Mouse (Mus musculus) midbrain, embryonic 10.5 days (tissue): Measurements from ENCODE around the gene Flot2. TPM values are rescaled to one million over a fixed set of nuclear protein-coding genes. Genes with fewer than 3 reads are reported as not detected.

Source experiments
- DNase-seq: peaks from one replicate; pipeline ENCODE4 v3.0.0-alpha.2; 2017; ENCODE audit warnings: low spot score
- H3K27ac ChIP-seq: fragments of 300-500 bp; sonication (generic); replicated peaks from 2 replicates; pipeline ENCODE4 v1.5.1; 2016; ENCODE audit warnings: mild to moderate bottlenecking
- H3K27me3 ChIP-seq: fragments of 300-500 bp; sonication (generic); 2 replicates; pipeline ENCODE4 v1.6.1; 2016; ENCODE audit warnings: low read depth, mild to moderate bottlenecking; ENCODE audit not compliant: poor library complexity, severe bottlenecking
- H3K36me3 ChIP-seq: fragments of 300-500 bp; sonication (generic); 2 replicates; pipeline ENCODE4 v1.6.1; 2016; ENCODE audit warnings: mild to moderate bottlenecking, moderate library complexity
- H3K4me1 ChIP-seq: fragments of 300-500 bp; sonication (generic); 2 replicates; pipeline ENCODE4 v1.6.1; 2016
- H3K4me3 ChIP-seq: fragments of 300-500 bp; sonication (generic); 2 replicates; pipeline ENCODE4 v1.5.1; 2016; ENCODE audit warnings: mild to moderate bottlenecking, moderate library complexity
- H3K9me3 ChIP-seq: fragments of 300-500 bp; sonication (generic); replicated peaks from 2 replicates; pipeline ENCODE4 v1.6.1; 2016; ENCODE audit warnings: mild to moderate bottlenecking
- WGBS: fragments of 180-500 bp; shearing (Covaris S2); methylation state at CpG from one replicate; pipeline ENCODE4 v1.1.7; 2016; 5-methylcytosine and 5-hydroxymethylcytosine counted together
- polyA plus RNA-seq: library from polyadenylated mRNA; unstranded; fragments of >200 nt; fragmentation: Nextera tagmentation; extraction: Ambion mirVana; gene quantifications from 2 replicates; pipeline ENCODE4 v1.2.1, GENCODE M21; 2016

Gene Flot2
- polyA plus RNA-seq: 75.7 and 76.4 TPM in 2 replicates

DNA sequence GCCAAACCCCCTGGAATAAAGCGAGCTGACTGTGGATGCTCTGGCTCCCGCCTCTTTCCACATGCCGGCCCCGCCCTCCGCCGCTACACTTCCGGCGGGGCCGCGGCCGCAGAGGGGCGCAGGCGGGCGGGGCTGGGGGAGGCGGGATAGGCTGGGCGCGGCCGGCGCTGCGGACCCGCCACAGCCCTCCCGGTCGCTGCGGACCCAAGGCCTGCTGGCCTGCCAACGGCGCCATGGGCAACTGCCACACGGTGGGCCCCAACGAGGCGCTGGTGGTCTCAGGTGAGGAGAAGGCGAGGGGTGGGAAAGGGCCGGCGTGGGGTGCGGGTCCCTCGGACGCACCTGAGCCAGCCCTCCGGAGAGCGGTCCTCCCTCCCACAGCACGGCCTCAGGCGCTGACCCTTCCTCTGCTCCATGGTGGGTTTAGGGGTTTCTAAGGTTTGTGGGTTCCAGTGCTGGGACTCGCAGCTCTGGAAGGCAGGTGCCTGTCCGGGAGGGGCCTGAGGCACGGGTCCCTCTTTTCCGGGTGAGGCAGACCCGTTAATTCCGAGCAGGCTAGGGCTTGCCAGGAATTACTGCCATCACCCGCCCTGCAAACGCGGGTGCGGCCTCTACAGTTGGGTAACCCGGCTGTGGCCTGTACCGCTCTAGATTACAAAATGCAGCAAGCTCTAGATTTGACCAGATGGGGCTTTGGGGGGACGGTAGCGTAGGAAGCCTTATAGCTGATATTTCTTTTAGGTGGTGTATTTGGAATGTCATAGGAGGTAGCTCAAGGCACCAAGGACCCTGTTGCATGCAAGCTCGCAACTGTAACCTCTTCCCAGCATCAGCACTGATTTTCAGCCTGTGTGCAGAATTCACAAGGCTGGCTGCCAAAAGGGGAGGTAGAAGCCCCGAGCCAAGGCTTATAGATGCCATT is at the start of gene Flot2:
Flot2 (plus strand) TSS at position 101 of the 922 bp plus-strand sequence.
- Histone ChIP-seq H3K9me3 (peaks cover 9% of the 10 kb centered on the region; the same call in 1 of the 2 replicates), H3K4me3 (peak within 1 kb of the TSS; percentile 94), H3K27ac (peak within 1 kb of the TSS; percentile 91), H3K4me1 (peaks cover 42% of the 10 kb centered on the region), H3K36me3 (peaks cover 56% of the 10 kb centered on the region), H3K27me3 (peaks cover 3% of the 10 kb centered on the region; the same call in 1 of the 2 replicates)
- 3% methylated on average over 55 of the region's 55 CpGs for WGBS
- peak; percentile 78 for DNase-seq

GRCm38 (mm10) chr11:77989071-77989690 is 48.5 kb upstream of the Flot2 start:
- Histone ChIP-seq H3K36me3 (peaks cover 88% of the 10 kb centered on the region), H3K27me3 (no peaks in the 10 kb centered on the region), H3K27ac (no peak overlapping the region), H3K4me1 (peaks cover 14% of the 10 kb centered on the region), H3K4me3 (no peak overlapping the region), H3K9me3 (no peaks in the 10 kb centered on the region)
- 92% methylated on average over 13 of the region's 13 CpGs for WGBS
- no peak for DNase-seq

GRCm38 (mm10) chr11:77995556-77995955 is 42.2 kb upstream of the Flot2 start:
- H3K4me3 ChIP-seq: no peak overlapping the region
- H3K4me1 ChIP-seq: no peaks in the 10 kb centered on the region
- H3K27ac ChIP-seq: no peak overlapping the region
- H3K27me3 ChIP-seq: no peaks in the 10 kb centered on the region
- H3K9me3 ChIP-seq: no peaks in the 10 kb centered on the region
- no peak for DNase-seq
- 87% methylated on average over 1 of the region's 1 CpGs for WGBS
- peaks cover 82% of the 10 kb centered on the region for H3K36me3 ChIP-seq

DNA sequence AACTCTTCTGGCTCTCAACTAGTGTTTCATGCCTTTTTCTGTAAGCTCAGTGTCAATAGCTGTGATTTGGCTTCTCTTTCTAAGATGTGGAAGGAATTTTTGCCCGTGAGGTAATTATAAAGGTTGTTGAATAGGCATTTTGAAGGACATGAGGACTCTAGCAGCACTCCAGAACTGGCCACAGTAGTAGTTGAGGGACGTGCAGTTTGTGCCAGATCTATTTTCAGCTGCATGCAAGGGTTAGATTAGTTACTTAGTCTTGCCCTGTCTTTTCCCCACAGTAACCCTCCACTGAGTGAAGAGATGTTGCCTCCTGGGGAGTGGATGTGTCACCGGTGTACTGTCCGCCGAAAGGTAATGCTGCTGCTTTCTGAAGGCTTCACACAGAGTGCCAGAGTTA is 31.3 kb upstream of the Flot2 start:
- no peaks in the 10 kb centered on the region for H3K27me3 ChIP-seq
- WGBS: 92% methylated on average over 5 of the region's 5 CpGs
- H3K36me3 ChIP-seq: peaks cover 94% of the 10 kb centered on the region
- no peaks in the 10 kb centered on the region for H3K9me3 ChIP-seq
- H3K4me1 ChIP-seq: peaks cover 3% of the 10 kb centered on the region; the same call in 1 of the 2 replicates
- H3K27ac ChIP-seq: no peak overlapping the region
- no peak for DNase-seq
- no peak overlapping the region for H3K4me3 ChIP-seq

DNA sequence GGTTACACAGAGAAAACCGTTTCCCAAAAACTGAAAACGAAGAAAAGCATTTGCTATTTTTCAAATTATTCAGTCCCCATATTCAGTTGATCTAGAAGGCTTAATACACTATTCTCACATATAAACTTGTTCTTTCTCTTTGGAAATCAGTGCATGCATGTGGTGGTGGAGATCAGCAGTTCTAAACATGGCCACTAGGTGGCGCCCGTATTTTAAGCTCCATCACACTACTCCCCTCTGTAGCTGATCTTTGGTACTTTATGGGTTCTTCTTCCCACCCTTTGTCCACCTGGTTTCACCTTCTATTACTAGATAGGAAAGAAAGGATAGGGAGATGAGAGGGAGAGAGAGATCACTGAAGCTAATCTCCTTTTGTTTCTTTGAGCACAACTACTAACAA is 18.1 kb upstream of the Flot2 start:
- H3K36me3 ChIP-seq: peaks cover 100% of the 10 kb centered on the region
- no peak overlapping the region for H3K4me3 ChIP-seq
- no peaks in the 10 kb centered on the region for H3K4me1 ChIP-seq
- no peaks in the 10 kb centered on the region for H3K9me3 ChIP-seq
- no peaks in the 10 kb centered on the region for H3K27me3 ChIP-seq
- 28% methylated on average over 4 of the region's 4 CpGs for WGBS
- DNase-seq: peak; percentile 71
- no peak overlapping the region for H3K27ac ChIP-seq

GRCm38 (mm10) chr11:78023607-78024006 is 14.1 kb upstream of the Flot2 start:
- Histone ChIP-seq H3K4me1 (no peaks in the 10 kb centered on the region), H3K9me3 (no peaks in the 10 kb centered on the region), H3K4me3 (no peak overlapping the region), H3K27ac (no peak overlapping the region), H3K27me3 (no peaks in the 10 kb centered on the region), H3K36me3 (peaks cover 98% of the 10 kb centered on the region)
- WGBS: 89% methylated on average over 8 of the region's 8 CpGs
- peak; percentile 24 for DNase-seq

GRCm38 (mm10) chr11:78029240-78029639 is 8.5 kb upstream of the Flot2 start:
- Histone ChIP-seq H3K27ac (no peak overlapping the region), H3K36me3 (peaks cover 65% of the 10 kb centered on the region), H3K4me3 (no peak overlapping the region), H3K27me3 (peaks cover 7% of the 10 kb centered on the region; the same call in 1 of the 2 replicates), H3K4me1 (peaks cover 41% of the 10 kb centered on the region), H3K9me3 (no peaks in the 10 kb centered on the region)
- 87% methylated on average over 8 of the region's 8 CpGs for WGBS
- DNase-seq: no peak

DNA sequence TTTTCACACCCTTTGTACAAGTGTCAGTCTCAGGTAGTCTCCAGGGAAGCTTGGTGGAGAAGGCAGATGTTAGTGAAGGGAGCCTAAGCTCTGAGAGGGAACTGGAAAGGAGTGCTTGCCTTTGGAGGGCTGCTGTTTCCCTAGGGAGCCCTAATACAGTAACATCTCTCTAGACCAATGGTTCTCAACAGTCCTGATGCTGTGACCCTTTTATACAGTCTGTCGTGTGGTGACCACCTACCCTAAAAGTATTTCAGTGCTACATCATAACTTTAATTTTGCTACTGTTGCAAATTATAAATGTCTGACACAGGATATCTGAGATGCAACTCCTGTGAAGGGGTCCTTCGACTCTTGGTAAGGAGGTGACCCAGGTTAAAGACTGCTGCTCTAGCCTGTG is 7.1 kb upstream of the Flot2 start:
- Histone ChIP-seq H3K27ac (no peak overlapping the region), H3K9me3 (no peaks in the 10 kb centered on the region), H3K27me3 (peaks cover 7% of the 10 kb centered on the region; the same call in 1 of the 2 replicates), H3K4me3 (no peak overlapping the region), H3K4me1 (peaks cover 45% of the 10 kb centered on the region), H3K36me3 (peaks cover 64% of the 10 kb centered on the region)
- 76% methylated on average over 2 of the region's 2 CpGs for WGBS
- DNase-seq: no peak

DNA sequence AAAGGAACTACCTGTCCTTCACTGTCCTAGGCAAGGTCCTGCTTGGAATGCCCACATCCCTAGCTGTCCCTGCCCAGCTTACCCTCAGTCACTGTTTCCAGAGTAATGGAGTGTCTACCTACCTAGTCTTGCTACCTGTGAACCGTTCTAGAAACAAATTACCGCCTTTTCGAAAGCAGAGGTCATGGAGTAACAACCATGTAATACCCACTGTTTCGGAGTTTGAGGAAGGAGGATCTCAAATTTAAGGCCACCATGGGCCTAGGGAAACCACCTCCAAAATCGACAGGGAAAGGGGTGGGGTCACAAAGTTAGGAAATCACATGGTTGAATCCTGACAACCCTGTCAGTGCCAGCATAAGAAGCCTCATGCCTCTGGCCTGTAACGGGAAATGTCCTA is 6.3 kb upstream of the Flot2 start:
- Histone ChIP-seq H3K36me3 (peaks cover 56% of the 10 kb centered on the region), H3K27me3 (peaks cover 7% of the 10 kb centered on the region; the same call in 1 of the 2 replicates), H3K4me1 (peaks cover 45% of the 10 kb centered on the region), H3K4me3 (peak overlapping the region; percentile 74), H3K9me3 (no peaks in the 10 kb centered on the region), H3K27ac (0 out of 2 replicates have a peak overlapping the region, but pooled peaks have one; percentile 91)
- WGBS: 42% methylated on average over 6 of the region's 6 CpGs
- DNase-seq: no peak

- peak; percentile 91 for DNase-seq
- WGBS: under 1% methylated on average over 96 of the region's 96 CpGs
- Histone ChIP-seq H3K4me3 (peak within 1 kb of the TSS; percentile 74), H3K36me3 (peaks cover 51% of the 10 kb centered on the region), H3K4me1 (peaks cover 49% of the 10 kb centered on the region), H3K27ac (peak within 1 kb of the TSS; percentile 91), H3K9me3 (no peaks in the 10 kb centered on the region), H3K27me3 (peaks cover 7% of the 10 kb centered on the region; the same call in 1 of the 2 replicates)
These were observed 5.6 kb upstream of the Flot2 start, which contains the start of gene Dhrs13 for GRCm38 (mm10) chr11:78031947-78032808. Gene Dhrs13, plus strand, starts transcription at chr11:78032280.

DNA sequence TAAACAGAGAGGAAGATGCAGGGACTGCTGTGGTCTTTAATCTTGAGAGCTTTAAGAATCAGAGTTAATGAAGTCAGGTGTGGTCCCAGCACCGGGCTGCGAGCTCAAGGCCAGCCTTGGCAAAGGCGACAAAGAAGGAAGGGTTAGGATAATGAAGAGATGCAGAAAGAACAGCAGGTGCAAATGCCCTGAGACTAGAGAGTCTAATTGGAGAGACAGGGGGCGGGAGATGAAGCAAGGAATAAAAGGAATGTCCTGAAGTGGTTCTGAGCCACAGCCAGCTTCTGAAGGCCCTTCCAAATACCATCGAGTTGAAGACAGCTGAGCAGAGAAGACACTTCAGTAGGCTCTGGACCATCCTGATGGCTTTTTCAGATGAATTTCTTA is 4.9 kb upstream of the Flot2 start:
- H3K27me3 ChIP-seq: peaks cover 7% of the 10 kb centered on the region; the same call in 1 of the 2 replicates
- peak overlapping the region; percentile 74 for H3K4me3 ChIP-seq
- H3K9me3 ChIP-seq: no peaks in the 10 kb centered on the region
- H3K4me1 ChIP-seq: peaks cover 55% of the 10 kb centered on the region
- H3K36me3 ChIP-seq: peaks cover 45% of the 10 kb centered on the region
- H3K27ac ChIP-seq: peak overlapping the region; percentile 91
- DNase-seq: no peak
- 11% methylated on average over 5 of the region's 5 CpGs for WGBS
